Mouse (Mus musculus) layer of hippocampus, adult 18-20 months (tissue): ENCODE measurements around the gene Vmn1r209. TPM values are rescaled to one million over a fixed set of nuclear protein-coding genes. Genes with fewer than 3 reads are reported as not detected.
"Not testable (repeated sequence)": the region's sequence is repeated elsewhere in the genome, so short reads cannot be mapped to it uniquely, and the experiment has no call there.

Source experiments
- DNase-seq, 2 experiments: peaks; one replicate each; pipeline ENCODE4 v3.0.0; 2022; ENCODE audit warnings: low spot score in 2 of 2
- long read RNA-seq: library from polyadenylated mRNA; stranded (forward); transcript quantifications from one replicate; pipeline ENCODE4 v2.0.0, GENCODE M21; 2021
- total RNA-seq, 2 experiments: library from RNA; stranded (reverse); gene quantifications; 2 replicates each; pipeline ENCODE4 v1.2.3; 2021

Vmn1r209 gene
- not detected for total RNA-seq
- long read RNA-seq: 0 reads

DNA sequence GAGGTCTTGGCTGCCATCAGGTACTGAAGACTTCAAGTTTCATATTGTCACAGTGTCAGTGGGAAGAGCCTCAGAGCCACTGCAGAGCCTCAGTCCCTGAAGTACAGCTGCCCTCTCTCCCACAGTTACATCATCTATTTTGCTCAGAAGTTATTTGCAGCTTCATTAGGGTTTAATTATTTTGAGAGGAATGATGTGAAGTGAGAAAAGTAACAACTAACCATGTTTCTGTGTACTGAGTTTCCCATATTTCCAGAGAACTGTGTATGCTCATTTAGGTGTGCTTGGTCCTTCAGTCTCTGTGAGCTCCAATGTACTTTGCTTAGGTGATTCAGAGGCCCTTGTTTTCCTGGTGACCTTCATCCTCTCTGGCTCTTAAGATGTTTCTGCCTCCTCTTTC lies at the start of gene Vmn1r209:
Gene Vmn1r209, minus strand, starts transcription at position 101 of the 400 bp plus-strand sequence.
- not testable (repeated sequence) for DNase-seq

DNA sequence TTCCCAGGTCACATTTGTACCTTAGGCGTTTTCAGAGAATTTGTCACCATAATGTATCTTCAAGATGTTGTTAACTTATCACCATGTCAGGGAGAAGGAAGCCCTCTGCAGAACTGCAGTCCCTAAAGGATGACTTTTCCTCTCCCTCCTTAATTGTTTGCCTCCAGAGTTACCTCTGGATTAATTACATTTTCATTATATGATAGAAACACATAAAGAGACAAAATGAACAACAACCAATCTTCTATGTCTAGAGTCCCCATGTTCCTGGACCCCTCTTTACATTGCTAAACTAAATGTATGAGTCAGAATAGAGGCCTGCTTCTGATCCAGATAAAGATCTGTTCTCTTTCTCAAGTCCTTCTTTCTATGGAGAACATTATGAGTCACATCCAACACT lies 48.0 kb upstream of the Vmn1r209 start, which contains the start of gene Vmn1r211:
Gene Vmn1r211, minus strand, starts transcription at position 101 of the 400 bp plus-strand sequence.
- no peak for DNase-seq

DNA sequence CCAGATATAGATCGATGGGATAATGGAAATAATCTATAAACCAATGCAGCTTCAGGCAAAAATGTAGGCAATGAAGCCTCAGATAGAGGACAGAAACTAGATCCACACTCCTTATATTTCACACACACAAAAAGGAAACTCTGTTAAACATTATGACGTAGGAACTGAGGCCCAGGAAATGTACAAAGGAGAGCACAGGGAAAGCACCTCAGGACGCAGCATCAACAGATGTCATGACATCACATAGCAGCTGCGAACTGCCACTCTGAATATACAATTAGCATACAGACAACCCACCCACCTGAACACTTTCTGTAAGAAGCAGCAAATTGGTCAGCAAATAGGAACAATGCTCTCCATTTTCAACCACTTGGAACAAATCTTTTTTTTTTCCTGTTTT lies 45.3 kb upstream of the Vmn1r209 start:
- DNase-seq: no peak

DNA sequence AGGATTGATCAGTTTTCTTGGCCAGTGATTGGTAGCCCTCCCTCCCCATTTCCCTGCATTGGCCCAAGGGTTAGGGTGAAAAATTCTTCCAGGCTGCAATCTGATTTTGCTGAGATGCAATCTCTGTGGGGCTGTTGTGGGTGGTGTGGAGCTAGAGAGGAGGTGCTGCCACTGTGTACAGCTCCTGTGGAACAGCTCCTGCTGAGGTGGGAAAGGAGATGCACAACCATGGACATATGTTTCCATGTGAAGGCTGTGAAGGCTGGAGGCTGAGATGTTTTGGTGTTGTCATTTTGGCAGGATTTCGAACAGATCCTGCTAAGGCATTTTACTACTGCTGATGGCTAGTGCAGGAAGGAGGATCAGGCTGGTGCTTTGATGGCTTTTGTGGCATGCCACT lies 37.3 kb upstream of the Vmn1r209 start:
- DNase-seq: no peak

DNA sequence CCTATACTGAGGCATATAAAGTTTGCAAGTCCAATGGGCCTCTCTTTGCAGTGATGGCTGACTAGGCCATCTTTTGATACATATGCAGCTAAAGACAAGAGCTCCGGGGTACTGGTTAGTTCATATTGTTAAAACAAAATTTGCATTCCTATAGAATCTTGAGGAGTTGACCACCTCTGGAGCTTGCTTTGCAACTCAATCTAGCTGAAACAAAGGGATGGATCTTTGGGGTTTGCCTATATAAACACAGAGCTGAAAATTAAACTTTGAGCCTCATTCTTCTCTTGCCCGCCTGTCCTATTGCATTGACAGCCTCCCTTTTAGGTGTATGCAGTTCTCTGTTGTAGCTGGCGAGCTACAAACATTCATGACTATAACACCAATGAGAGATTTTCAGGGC lies 34.8 kb upstream of the Vmn1r209 start:
- DNase-seq: not testable (repeated sequence)

DNA sequence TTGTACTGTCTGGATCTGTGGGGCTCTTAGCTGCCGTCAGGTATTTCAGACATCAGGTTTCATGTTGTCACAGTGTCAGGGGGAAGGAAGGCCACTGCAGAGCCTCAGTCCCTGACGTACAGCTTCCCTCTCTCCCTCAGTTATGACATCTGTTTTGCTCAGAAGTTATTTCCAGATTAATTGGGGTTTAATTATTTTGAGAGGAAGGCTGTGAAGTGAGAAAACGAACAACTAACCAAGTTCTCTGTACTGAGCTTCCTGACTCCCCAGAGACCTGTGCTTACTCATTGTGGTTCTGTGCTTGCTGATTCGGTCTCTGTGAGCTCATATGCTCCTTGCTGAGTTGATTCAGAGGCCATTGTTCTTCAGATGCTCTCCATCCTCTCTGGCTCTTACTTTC lies 21.8 kb upstream of the Vmn1r209 start, which contains the start of gene Vmn1r210:
Gene Vmn1r210, minus strand, starts transcription at position 101 of the 400 bp plus-strand sequence.
- no peak for DNase-seq

DNA sequence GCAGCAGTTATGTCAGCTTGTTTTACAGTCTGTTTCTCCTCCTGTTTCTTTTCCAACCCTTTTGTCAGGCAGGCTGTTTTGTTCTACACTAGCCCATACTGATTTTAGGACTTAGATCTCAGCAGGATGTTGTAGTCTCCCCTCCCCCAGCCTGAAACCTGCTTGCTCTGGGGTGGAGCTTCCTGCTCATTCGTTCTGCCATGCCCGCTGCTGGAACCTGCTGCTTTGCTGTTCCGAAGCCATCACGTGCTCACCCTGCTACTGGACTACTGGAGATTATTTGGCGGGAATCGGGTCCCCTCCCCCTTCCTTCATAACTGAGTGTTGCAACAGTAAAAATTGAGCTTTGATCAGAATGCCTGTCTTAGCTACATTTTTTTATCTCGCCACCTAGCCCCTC lies 19.9 kb upstream of the Vmn1r209 start:
- not testable (repeated sequence) for DNase-seq

DNA sequence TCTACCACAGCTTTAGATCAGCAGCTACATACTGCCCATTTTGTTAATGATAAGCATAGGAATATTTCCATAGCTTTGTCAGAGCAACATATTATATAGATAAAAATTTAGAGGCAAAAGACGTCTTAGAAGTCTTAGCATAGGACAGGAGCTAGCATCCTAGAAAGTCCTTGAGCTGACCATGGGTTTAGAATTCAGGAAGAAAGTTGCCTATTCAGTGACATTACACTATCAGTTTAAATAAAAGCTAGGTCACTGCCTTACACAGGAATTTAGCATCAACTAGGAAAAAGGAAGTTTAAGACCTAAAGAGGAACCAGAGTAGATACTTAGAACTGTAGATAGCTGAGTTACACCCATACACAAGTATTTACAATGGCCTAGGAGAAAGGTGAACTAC lies 12.1 kb upstream of the Vmn1r209 start:
- not testable (repeated sequence) for DNase-seq

DNA sequence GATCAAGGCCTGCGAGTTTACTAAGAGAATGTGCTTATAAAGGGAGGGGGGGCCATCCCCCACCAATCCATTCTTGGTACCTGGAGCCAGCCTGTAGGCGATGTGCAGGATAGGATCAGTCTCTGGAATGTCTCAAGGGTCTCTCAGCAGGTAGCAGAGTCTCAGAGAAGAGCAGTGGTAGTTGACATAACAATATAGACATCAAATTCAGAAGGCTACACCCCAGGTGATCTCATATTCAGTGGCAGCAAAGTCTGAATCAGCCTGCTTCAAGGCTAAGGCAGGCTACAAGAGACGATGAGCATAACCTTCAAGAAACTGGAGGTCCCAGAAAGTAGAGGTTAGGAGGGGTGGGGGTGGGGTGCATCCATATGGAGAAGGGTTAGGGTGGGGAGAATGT lies 21.4 kb downstream of the Vmn1r209 start:
- DNase-seq: not testable (repeated sequence)

DNA sequence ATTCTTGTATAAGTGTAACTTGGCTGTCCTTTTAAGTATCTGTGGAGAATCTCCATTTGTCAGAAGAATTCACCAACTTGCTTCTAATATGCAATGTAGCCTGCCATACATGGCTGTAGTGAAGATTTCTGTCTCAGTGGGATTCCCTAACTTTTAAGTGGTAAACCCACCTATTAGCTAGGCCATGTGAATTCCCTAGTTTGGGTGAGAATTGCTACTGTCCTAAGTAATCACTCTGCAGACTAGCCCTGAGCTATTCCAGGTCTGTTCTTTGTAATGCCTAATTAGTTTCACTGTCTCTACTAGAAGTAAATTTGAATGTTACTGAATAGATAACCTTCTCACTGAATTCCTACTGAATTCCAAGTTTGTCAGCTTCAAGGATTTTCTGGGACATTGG lies 25.3 kb downstream of the Vmn1r209 start:
- DNase-seq: not testable (repeated sequence)

DNA sequence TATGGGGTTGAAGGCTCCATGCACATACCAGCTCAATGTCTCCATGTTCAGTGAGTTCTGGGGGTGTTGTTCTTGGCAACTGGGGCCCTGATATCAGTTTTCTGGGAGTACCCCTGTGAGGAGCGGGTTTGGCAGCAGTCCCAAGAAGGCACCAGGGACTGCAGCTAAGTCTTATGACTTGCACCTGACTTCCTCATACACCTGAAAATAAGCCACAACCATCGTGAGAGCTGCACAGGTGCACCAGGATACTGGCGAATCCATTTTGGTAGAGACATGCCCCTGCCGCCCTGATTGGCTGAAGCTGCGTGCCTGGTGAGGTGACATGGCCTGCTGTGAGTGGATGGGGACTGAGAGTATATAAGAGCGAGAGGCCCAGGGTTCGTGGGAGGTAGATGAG lies 32.2 kb downstream of the Vmn1r209 start, which contains the start of gene Vmn1r208:
Gene Vmn1r208, minus strand, starts transcription at position 101 of the 400 bp plus-strand sequence.
- not testable (repeated sequence) for DNase-seq

DNA sequence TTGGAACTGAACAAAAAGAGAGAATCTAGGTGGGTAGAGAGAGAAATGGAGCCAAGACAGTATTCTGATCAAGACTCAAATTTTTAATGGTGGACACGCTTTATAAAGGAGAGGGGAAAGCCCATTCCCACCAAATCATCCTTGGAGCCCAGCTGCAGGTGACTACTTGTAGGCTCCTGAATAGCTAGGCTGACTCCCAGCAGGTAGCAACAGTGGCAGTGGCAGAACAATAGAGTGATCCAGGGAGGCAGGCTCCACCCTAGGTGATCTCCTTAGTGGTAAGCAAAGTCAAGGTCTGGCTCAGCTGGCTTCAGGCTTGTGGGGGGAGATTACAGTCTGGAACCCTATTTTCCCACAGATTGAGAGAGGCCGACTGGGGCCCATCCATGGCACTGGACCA lies 37.9 kb downstream of the Vmn1r209 start:
- DNase-seq: not testable (repeated sequence)

Other genes with a start within 250 kb of the Vmn1r209 start
- not detected for gene Vmn1r205, start 216.7 kb downstream of the Vmn1r209 start, total RNA-seq
- not detected for gene Vmn1r206, start 185.4 kb downstream of the Vmn1r209 start, total RNA-seq
- under 1 TPM; 0.12 to 0.13 TPM for gene Vmn1r207-ps, start 80.1 kb downstream of the Vmn1r209 start, total RNA-seq
- not detected for gene Vmn1r208, start 32.3 kb downstream of the Vmn1r209 start, total RNA-seq
- not detected for gene Vmn1r210, start 21.7 kb upstream of the Vmn1r209 start, total RNA-seq
- gene Vmn1r211, start 47.9 kb upstream of the Vmn1r209 start, total RNA-seq: not detected
- gene Vmn1r212, start 74.5 kb upstream of the Vmn1r209 start, total RNA-seq: not detected
- gene Vmn1r213, start 198.0 kb upstream of the Vmn1r209 start, total RNA-seq: not detected
- gene Vmn1r214, start 220.7 kb upstream of the Vmn1r209 start, total RNA-seq: not detected